Mouse (Mus musculus) forebrain, embryonic 10.5 days (tissue): ENCODE measurements at regions not wholly inside any gene's neighbourhood (a gene's known extent, or its start where the extent isn't known, plus 50 kb on each side); places are given as distances from the start of the nearest gene placed in this dataset.
A peak's percentile ranks its signal among the peaks of the same experiment; 100 is the strongest.

ENCODE experiments used
- DNase-seq: peaks from one replicate; pipeline ENCODE4 v3.0.0-alpha.2; 2017; ENCODE audit warnings: low spot score; ENCODE audit errors: extremely low spot score
- H3K27ac ChIP-seq: fragments of 300-500 bp; sonication (generic); 2 replicates; pipeline ENCODE4 v1.5.1; 2016; ENCODE audit warnings: mild to moderate bottlenecking
- H3K27me3 ChIP-seq: fragments of 300-500 bp; sonication (generic); 2 replicates; pipeline ENCODE4 v1.6.1; 2016; ENCODE audit warnings: mild to moderate bottlenecking; ENCODE audit not compliant: poor library complexity, severe bottlenecking
- H3K36me3 ChIP-seq: fragments of 300-500 bp; sonication (generic); replicated peaks from 2 replicates; pipeline ENCODE4 v1.6.1; 2016; ENCODE audit warnings: mild to moderate bottlenecking, moderate library complexity
- H3K4me1 ChIP-seq: fragments of 300-500 bp; sonication (generic); 2 replicates; pipeline ENCODE4 v1.6.1; 2016
- H3K4me3 ChIP-seq: fragments of 300-500 bp; sonication (generic); 2 replicates; pipeline ENCODE4 v1.5.1; 2016; ENCODE audit warnings: mild to moderate bottlenecking, moderate library complexity
- H3K9me3 ChIP-seq: fragments of 300-500 bp; sonication (generic); 2 replicates; pipeline ENCODE4 v1.6.1; 2016; ENCODE audit warnings: mild to moderate bottlenecking, moderate library complexity
- WGBS: fragments of 180-500 bp; shearing (Covaris S2); methylation state at CpG from one replicate; pipeline ENCODE4 v1.1.7; 2016; 5-methylcytosine and 5-hydroxymethylcytosine counted together

- WGBS, result 75% methylated on average over 3 of the region's 3 CpGs
- Histone ChIP-seq H3K9me3 (no peaks in the 10 kb centered on the region), H3K4me1 (peaks cover 25% of the 10 kb centered on the region), H3K36me3 (no peaks in the 10 kb centered on the region), H3K4me3 (no peak overlapping the region), H3K27me3 (no peaks in the 10 kb centered on the region), H3K27ac (no peak overlapping the region)
- no peak for DNase-seq
Observed at GRCm38 (mm10) chr1:168552394-168552793, 120.3 kb upstream of the Pbx1 start.

GRCm38 (mm10) chr1:168549807-168550435 lies 117.9 kb upstream of the Pbx1 start:
- Histone ChIP-seq H3K36me3 (no peaks in the 10 kb centered on the region), H3K4me1 (peaks cover 25% of the 10 kb centered on the region), H3K4me3 (no peak overlapping the region), H3K27ac (peak overlapping the region; percentile 53; the same call in 1 of the 2 replicates), H3K9me3 (no peaks in the 10 kb centered on the region), H3K27me3 (no peaks in the 10 kb centered on the region)
- no peak for DNase-seq
- 28% methylated on average over 7 of the region's 7 CpGs for WGBS

GRCm38 (mm10) chr1:168546156-168546555 lies 114.1 kb upstream of the Pbx1 start:
- Histone ChIP-seq H3K27me3 (no peaks in the 10 kb centered on the region), H3K4me1 (peaks cover 22% of the 10 kb centered on the region), H3K4me3 (no peak overlapping the region), H3K36me3 (no peaks in the 10 kb centered on the region), H3K9me3 (no peaks in the 10 kb centered on the region), H3K27ac (no peak overlapping the region)
- WGBS, result 95% methylated on average over 3 of the region's 3 CpGs
- no peak for DNase-seq

DNA sequence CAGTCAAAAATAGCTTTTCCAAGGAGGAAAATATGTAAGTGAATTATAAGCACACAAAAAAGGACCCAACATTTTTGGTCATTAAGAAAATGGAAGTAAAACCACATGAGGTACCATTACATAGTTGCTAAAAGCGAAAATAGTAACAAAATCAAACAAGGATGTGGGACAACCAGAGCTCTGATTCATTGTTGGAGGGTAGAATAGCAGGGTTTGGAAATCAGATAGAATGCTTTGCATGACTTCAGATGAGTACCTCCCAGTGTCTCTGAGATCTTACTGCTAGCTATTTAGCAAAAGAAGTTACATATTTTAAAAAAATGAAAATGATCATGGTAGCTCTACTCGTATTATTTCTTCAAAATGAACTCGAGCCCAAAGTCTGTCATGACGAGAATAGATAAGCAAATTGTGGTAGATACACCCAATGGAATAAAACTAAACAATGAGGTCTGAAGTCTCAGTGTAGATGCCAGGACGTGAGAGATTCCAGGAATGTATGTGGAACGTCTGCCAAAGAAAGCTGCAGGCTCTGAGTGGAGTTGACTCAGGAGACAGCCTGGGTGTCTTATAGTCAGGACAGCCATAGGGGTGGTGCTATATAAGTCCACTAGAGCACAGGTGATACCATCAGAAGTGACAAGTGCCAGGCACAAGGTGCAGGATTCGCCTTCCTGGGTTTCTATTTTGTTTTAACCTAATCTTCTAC lies 113.2 kb upstream of the Pbx1 start:
- H3K27me3 ChIP-seq, result no peaks in the 10 kb centered on the region
- no peaks in the 10 kb centered on the region for H3K36me3 ChIP-seq
- DNase-seq, result no peak
- H3K27ac ChIP-seq, result no peak overlapping the region
- no peak overlapping the region for H3K4me3 ChIP-seq
- WGBS, result 87% methylated on average over 7 of the region's 7 CpGs
- peaks cover 14% of the 10 kb centered on the region for H3K4me1 ChIP-seq
- no peaks in the 10 kb centered on the region for H3K9me3 ChIP-seq

DNA sequence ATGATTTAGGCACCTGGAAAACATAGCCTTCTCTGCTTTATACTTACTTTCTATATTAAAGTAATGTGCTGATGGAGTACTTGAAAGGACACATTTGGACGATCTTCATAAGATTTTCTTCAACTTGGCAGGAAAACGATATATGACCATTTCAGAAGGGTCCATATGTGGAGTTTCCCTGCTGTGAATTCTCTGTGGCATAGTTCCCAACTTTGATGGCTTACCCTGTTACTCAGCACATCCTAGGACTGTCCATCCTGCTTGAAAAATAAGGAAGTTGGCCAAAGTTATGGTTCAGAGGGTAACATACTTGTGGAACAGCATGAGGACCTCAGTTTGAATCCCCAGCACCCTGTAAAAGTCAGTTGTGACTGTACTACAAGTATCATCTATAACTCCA lies 109.2 kb upstream of the Pbx1 start:
- no peak for DNase-seq
- Histone ChIP-seq H3K36me3 (no peaks in the 10 kb centered on the region), H3K4me3 (no peak overlapping the region), H3K27me3 (no peaks in the 10 kb centered on the region), H3K27ac (no peak overlapping the region), H3K9me3 (no peaks in the 10 kb centered on the region), H3K4me1 (peaks cover 10% of the 10 kb centered on the region; the same call in 1 of the 2 replicates)
- WGBS, result 93% methylated on average over 2 of the region's 2 CpGs

DNA sequence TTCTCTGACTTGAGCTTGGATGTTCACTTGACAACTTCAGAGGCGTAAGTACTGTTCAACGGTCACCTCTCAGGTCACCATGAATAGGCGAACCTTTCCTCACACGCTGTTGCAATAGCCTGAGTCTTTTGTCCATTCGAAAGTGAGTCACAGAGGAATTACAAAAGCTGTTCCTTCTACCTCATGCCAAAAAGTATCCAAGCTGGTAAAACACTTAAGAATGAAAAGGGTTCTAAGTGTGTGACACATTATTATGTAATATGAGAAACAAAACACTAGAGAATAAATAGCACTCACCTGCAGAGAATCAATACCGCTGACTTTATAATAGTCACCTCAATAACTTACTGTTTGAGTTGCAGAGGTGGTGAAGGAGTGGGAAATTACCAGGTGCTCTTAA lies 86.0 kb upstream of the Pbx1 start:
- no peak for DNase-seq
- H3K27ac ChIP-seq, result no peak overlapping the region
- H3K36me3 ChIP-seq, result no peaks in the 10 kb centered on the region
- WGBS, result 86% methylated on average over 6 of the region's 6 CpGs
- H3K4me1 ChIP-seq, result no peaks in the 10 kb centered on the region
- no peak overlapping the region for H3K4me3 ChIP-seq
- H3K27me3 ChIP-seq, result no peaks in the 10 kb centered on the region
- no peaks in the 10 kb centered on the region for H3K9me3 ChIP-seq

GRCm38 (mm10) chr1:168506326-168506725 lies 74.3 kb upstream of the Pbx1 start:
- peaks cover 17% of the 10 kb centered on the region for H3K4me1 ChIP-seq
- WGBS, result 80% methylated on average over 1 of the region's 1 CpGs
- no peaks in the 10 kb centered on the region for H3K36me3 ChIP-seq
- no peak overlapping the region for H3K27ac ChIP-seq
- no peak overlapping the region for H3K4me3 ChIP-seq
- no peak for DNase-seq
- H3K27me3 ChIP-seq, result no peaks in the 10 kb centered on the region
- H3K9me3 ChIP-seq, result no peaks in the 10 kb centered on the region

DNA sequence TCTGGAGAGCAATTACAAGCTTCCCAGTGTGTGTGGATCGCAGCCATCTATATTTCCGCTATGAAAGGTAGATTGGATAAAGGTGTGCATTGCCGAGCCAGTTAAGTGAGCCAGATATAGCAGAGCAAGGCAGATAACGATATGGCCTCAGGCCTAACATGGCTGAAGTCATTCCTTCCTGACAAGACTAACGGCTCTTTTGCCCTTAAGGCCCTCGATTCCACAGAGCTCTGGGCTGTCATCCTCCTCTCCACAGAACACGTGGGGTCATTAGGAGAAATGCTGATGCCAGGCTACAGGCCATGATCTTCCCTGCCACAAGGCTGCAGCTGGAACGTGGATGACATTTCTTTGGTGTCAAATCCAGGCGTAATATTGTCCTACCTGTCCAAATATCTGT lies 72.7 kb upstream of the Pbx1 start:
- no peak for DNase-seq
- WGBS, result 86% methylated on average over 9 of the region's 9 CpGs
- H3K4me3 ChIP-seq, result no peak overlapping the region

DNA sequence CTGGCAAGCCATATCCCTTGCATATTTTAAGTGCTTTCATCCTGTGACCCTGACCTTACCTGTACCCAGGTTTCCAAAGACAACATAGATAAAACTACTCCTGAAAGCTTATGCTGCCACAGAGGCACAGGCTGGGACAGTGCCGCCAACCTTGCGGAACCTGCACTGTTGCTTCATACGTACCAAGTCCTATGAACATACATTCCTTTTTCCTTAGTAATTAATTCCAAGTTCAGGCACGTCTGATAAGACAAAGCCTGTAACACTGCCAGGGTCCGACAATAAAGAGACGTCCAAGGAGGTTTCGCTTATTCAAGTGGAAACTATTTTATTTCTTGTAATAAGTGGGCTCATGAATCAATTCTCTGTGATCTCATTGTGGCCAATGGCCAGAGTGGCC lies 70.2 kb upstream of the Pbx1 start:
- no peaks in the 10 kb centered on the region for H3K36me3 ChIP-seq
- 56% methylated on average over 7 of the region's 7 CpGs for WGBS
- no peaks in the 10 kb centered on the region for H3K27me3 ChIP-seq

More for the DNA sequence above, 72.7 kb upstream of the Pbx1 start:
- Histone ChIP-seq H3K36me3 (no peaks in the 10 kb centered on the region), H3K27ac (no peak overlapping the region), H3K27me3 (no peaks in the 10 kb centered on the region), H3K9me3 (no peaks in the 10 kb centered on the region), H3K4me1 (peaks cover 18% of the 10 kb centered on the region)

GRCm38 (mm10) chr1:168501375-168502169 lies 69.5 kb upstream of the Pbx1 start:
- H3K27ac ChIP-seq, result no peak overlapping the region
- no peaks in the 10 kb centered on the region for H3K36me3 ChIP-seq
- no peaks in the 10 kb centered on the region for H3K9me3 ChIP-seq
- H3K27me3 ChIP-seq, result no peaks in the 10 kb centered on the region
- peaks cover 18% of the 10 kb centered on the region for H3K4me1 ChIP-seq
- no peak overlapping the region for H3K4me3 ChIP-seq
- WGBS, result 49% methylated on average over 4 of the region's 4 CpGs
- no peak for DNase-seq

More for the DNA sequence above, 70.2 kb upstream of the Pbx1 start:
- no peaks in the 10 kb centered on the region for H3K9me3 ChIP-seq
- no peak overlapping the region for H3K4me3 ChIP-seq
- no peak for DNase-seq
- H3K27ac ChIP-seq, result no peak overlapping the region
- H3K4me1 ChIP-seq, result peaks cover 18% of the 10 kb centered on the region

GRCm38 (mm10) chr1:168497801-168498200 lies 65.7 kb upstream of the Pbx1 start:
- Histone ChIP-seq H3K9me3 (no peaks in the 10 kb centered on the region), H3K27ac (no peak overlapping the region), H3K27me3 (no peaks in the 10 kb centered on the region), H3K4me3 (no peak overlapping the region), H3K4me1 (peaks cover 21% of the 10 kb centered on the region), H3K36me3 (no peaks in the 10 kb centered on the region)
- no peak for DNase-seq
- WGBS, result 85% methylated on average over 4 of the region's 4 CpGs

DNA sequence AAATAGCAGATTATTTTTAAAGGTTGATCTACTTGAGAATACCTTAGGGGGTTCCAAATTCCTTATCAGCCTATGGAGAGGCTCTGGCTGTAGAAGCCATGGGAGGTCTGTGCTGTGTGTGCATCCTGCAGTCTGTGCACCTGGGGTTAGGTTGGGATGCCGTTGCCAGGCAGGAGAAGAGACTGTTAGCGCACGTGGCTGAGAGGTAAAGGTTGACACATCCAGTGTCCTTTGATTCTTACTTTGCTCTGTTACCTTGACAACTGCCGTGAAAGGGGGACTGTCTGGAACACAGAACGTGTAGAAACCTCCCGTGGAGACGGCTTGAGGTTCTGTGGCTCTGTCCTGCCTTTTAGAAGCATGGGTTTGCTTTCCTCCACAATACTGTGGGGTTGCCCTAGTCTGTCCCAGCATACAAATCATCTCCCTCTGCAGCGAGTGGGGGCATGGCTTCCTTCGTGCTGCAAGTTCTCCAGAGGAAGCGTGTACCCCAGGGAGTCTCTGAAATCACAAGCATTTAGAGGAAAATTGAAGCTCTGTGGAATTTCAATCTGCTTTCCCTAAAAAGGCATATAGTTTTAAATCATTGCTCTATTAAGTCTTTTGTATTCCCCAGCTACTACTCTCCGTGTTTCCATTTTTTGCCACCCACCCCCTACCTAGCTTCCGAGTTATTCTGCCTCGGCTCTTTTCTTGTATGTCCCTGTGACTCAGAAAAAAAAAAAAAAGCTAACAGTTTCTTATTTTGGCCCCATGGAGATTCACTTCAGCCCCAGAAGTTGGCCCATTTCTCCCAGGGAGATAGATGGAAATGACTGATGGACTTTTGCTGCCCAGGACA lies 63.8 kb upstream of the Pbx1 start:
- 67% methylated on average over 13 of the region's 13 CpGs for WGBS
- H3K9me3 ChIP-seq, result no peaks in the 10 kb centered on the region
- no peaks in the 10 kb centered on the region for H3K27me3 ChIP-seq
- H3K36me3 ChIP-seq, result no peaks in the 10 kb centered on the region
- no peak overlapping the region for H3K27ac ChIP-seq
- DNase-seq, result no peak
- peaks cover 6% of the 10 kb centered on the region for H3K4me1 ChIP-seq
- no peak overlapping the region for H3K4me3 ChIP-seq
